Comparison of ENCODE assay signal across 10 mouse cellular contexts in genomic region chr11:69718661-69719060, GRCm38 (mm10). TPM values are rescaled to one million over a fixed set of nuclear protein-coding genes. Genes with fewer than 3 reads are reported as not detected.
A peak's percentile ranks its signal among the peaks of the same experiment; 100 is the strongest.
DNase-seq lines count a peak whose midpoint lies in the region; ATAC-seq and TF ChIP-seq lines count a peak whose summit lies in the region.
"Had no signal": no experiment of that assay in that cellular context is flagged by ENCODE, and none has a peak within 500 bp of the region (broad histone marks: within the 10 kb centered on the region; RNA-seq: fewer than 3 reads in every experiment).

No protein-coding gene starts in this region.

- H3K4me2 ChIP-seq in lung, embryonic 14.5 days = peak overlapping the region; percentile 18; the same call in 1 of the 2 replicates
- 0 out of 2 replicates have a peak overlapping the region, but pooled peaks have one; percentile 3 for H3K4me2 ChIP-seq in hindbrain, embryonic 12.5 days (replicated peaks)
- peak overlapping the region; percentile 65 for H3K4me2 ChIP-seq in liver, embryonic 15.5 days
- no peak overlapping the region for H3K4me2 ChIP-seq in lung, postnatal 0 days (replicated peaks; ENCODE audit: low read depth, low read length)

- WGBS in lung, embryonic 14.5 days = 29% methylated on average over 15 of the region's 15 CpGs
- 29% methylated on average over 15 of the region's 15 CpGs for WGBS in hindbrain, embryonic 12.5 days
- 16% methylated on average over 15 of the region's 15 CpGs for whole genome bisulfite sequencing in liver, embryonic 15.5 days (ENCODE audit: insufficient replicate concordance)
- 36% methylated on average over 15 of the region's 15 CpGs for WGBS in lung, postnatal 0 days

- ATAC-seq in lung, embryonic 14.5 days (ENCODE audit: insufficient read depth) = no peak
- no peak for ATAC-seq in hindbrain, embryonic 12.5 days (ENCODE audit: low FRiP score)
- peak; percentile 88 for ATAC-seq in liver, embryonic 15.5 days (ENCODE audit: insufficient read depth)
- ATAC-seq in lung, postnatal 0 days = no peak

- H3K4me1 ChIP-seq in lung, embryonic 14.5 days (ENCODE audit: insufficient read depth) = 0 out of 2 replicates have a peak, but pooled peaks cover 3% of the 10 kb centered on the region
- H3K4me1 ChIP-seq in hindbrain, embryonic 12.5 days = peaks cover 12% of the 10 kb centered on the region
- H3K4me1 ChIP-seq in liver, embryonic 15.5 days (replicated peaks) = peaks cover 42% of the 10 kb centered on the region
- H3K4me1 ChIP-seq in lung, postnatal 0 days (ENCODE audit: insufficient read depth, low read depth, low read length) = no peaks in the 10 kb centered on the region

- H3K27ac ChIP-seq in lung, embryonic 14.5 days (ENCODE audit: low read depth) = no peak overlapping the region
- no peak overlapping the region for H3K27ac ChIP-seq in hindbrain, embryonic 12.5 days
- H3K27ac ChIP-seq in liver, embryonic 15.5 days (replicated peaks) = peak overlapping the region; percentile 68
- H3K27ac ChIP-seq in lung, postnatal 0 days (ENCODE audit: low read length) = no peak overlapping the region

- no peaks in the 10 kb centered on the region for H3K27me3 ChIP-seq in lung, embryonic 14.5 days (ENCODE audit: insufficient read depth, low read length)
- 0 out of 2 replicates have a peak, but pooled peaks cover under 1% of the 10 kb centered on the region for H3K27me3 ChIP-seq in hindbrain, embryonic 12.5 days
- no peaks in the 10 kb centered on the region for H3K27me3 ChIP-seq in liver, embryonic 15.5 days
- H3K27me3 ChIP-seq in lung, postnatal 0 days (replicated peaks; ENCODE audit: insufficient read depth, low read length) = no peaks in the 10 kb centered on the region

- no peak for TF ChIP-seq EP300 in lung, postnatal 0 days (IDR thresholded peaks at IDR 0.05)

- no peak for DNase-seq in lung, embryonic 14.5 days
- no peak for DNase-seq in lung, postnatal 10 days
- DNase-seq in c-Kit-positive CD71-positive TER-119-positive erythroid progenitor cells, embryonic 14.5 days (ENCODE audit: low spot score) = peak; percentile 73
- DNase-seq in testis, postnatal 14 days (ENCODE audit: low spot score) = no peak
- no peak for DNase-seq in lung, postnatal 0 days (ENCODE audit: low spot score)
- DNase-seq: cerebellum, adult 9-10 months; gastrocnemius, postnatal 14 days; thymus, postnatal 36 days had no signal

- H3K9me3 ChIP-seq in lung, embryonic 14.5 days (ENCODE audit: low read depth, low read length) = no peaks in the 10 kb centered on the region
- H3K9me3 ChIP-seq in hindbrain, embryonic 12.5 days (replicated peaks) = no peaks in the 10 kb centered on the region
- H3K9me3 ChIP-seq in liver, embryonic 15.5 days (replicated peaks) = no peaks in the 10 kb centered on the region
- no peaks in the 10 kb centered on the region for H3K9me3 ChIP-seq in lung, postnatal 0 days (ENCODE audit: low read length)

- TF ChIP-seq CTCF in lung, embryonic 14.5 days (IDR thresholded peaks at IDR 0.05; ENCODE audit: low read depth) = no peak
- TF ChIP-seq CTCF in lung, postnatal 0 days (IDR thresholded peaks at IDR 0.05) = no peak

- no peak overlapping the region; the same call in 1 of the 2 replicates for H3K9ac ChIP-seq in lung, embryonic 14.5 days
- H3K9ac ChIP-seq in hindbrain, embryonic 12.5 days = no peak overlapping the region
- H3K9ac ChIP-seq in liver, embryonic 15.5 days = peak overlapping the region; percentile 48
- H3K9ac ChIP-seq in lung, postnatal 0 days (replicated peaks; ENCODE audit: low read depth) = no peak overlapping the region

- H3K36me3 ChIP-seq in lung, embryonic 14.5 days (ENCODE audit: insufficient read depth) = no peaks in the 10 kb centered on the region
- H3K36me3 ChIP-seq in hindbrain, embryonic 12.5 days = no peaks in the 10 kb centered on the region
- H3K36me3 ChIP-seq in liver, embryonic 15.5 days (replicated peaks) = no peaks in the 10 kb centered on the region
- H3K36me3 ChIP-seq in lung, postnatal 0 days (ENCODE audit: insufficient read depth, low read length) = no peaks in the 10 kb centered on the region

- H3K4me3 ChIP-seq in lung, embryonic 14.5 days (ENCODE audit: low read depth, low read length) = no peak overlapping the region
- H3K4me3 ChIP-seq in hindbrain, embryonic 12.5 days = no peak overlapping the region
- H3K4me3 ChIP-seq in liver, embryonic 15.5 days (replicated peaks) = peak overlapping the region; percentile 27
- no peak overlapping the region for H3K4me3 ChIP-seq in lung, postnatal 0 days (ENCODE audit: low read depth, low read length)

RNA-seq across cellular contexts. Expression of gene Tnfsfm13, which starts 22.8 kb away (rescaled TPM):
- 4.4 and 5.3 TPM in 2 replicates for polyA plus RNA-seq in lung, embryonic 14.5 days (2014; fragmentation: Nextera tagmentation; extraction: Ambion mirVana)
- polyA plus RNA-seq in hindbrain, embryonic 12.5 days (2016; fragmentation: Nextera tagmentation; extraction: Ambion mirVana) = 0.80 and 1.9 TPM in 2 replicates
- polyA plus RNA-seq in liver, embryonic 15.5 days (2015; fragmentation: Nextera tagmentation; extraction: Ambion mirVana) = 0.85 and 0.89 TPM in 2 replicates
- polyA plus RNA-seq in lung, postnatal 0 days (2015; fragmentation: Nextera tagmentation; extraction: Ambion mirVana) = 11.9 and 13.1 TPM in 2 replicates

RNA-seq across cellular contexts. Expression of gene Tnfsf12, which starts 23.0 kb away (rescaled TPM):
- polyA plus RNA-seq in lung, embryonic 14.5 days (2014; fragmentation: Nextera tagmentation; extraction: Ambion mirVana) = 10.0 and 11.6 TPM in 2 replicates
- polyA plus RNA-seq in hindbrain, embryonic 12.5 days (2016; fragmentation: Nextera tagmentation; extraction: Ambion mirVana) = 3.1 and 3.4 TPM in 2 replicates
- polyA plus RNA-seq in liver, embryonic 15.5 days (2015; fragmentation: Nextera tagmentation; extraction: Ambion mirVana) = 2.1 and 2.6 TPM in 2 replicates
- polyA plus RNA-seq in lung, postnatal 0 days (2015; fragmentation: Nextera tagmentation; extraction: Ambion mirVana) = 12.0 and 13.6 TPM in 2 replicates

RNA-seq across cellular contexts. Expression of gene Tnfsf13, which starts 33.1 kb away (rescaled TPM):
- 0.64 and 0.93 TPM in 2 replicates for polyA plus RNA-seq in lung, embryonic 14.5 days (2014; fragmentation: Nextera tagmentation; extraction: Ambion mirVana)
- polyA plus RNA-seq in hindbrain, embryonic 12.5 days (2016; fragmentation: Nextera tagmentation; extraction: Ambion mirVana) = 0.42 and 0.49 TPM in 2 replicates
- polyA plus RNA-seq in liver, embryonic 15.5 days (2015; fragmentation: Nextera tagmentation; extraction: Ambion mirVana) = 0.15 and 0.64 TPM in 2 replicates
- 4.4 and 6.7 TPM in 2 replicates for polyA plus RNA-seq in lung, postnatal 0 days (2015; fragmentation: Nextera tagmentation; extraction: Ambion mirVana)

RNA-seq across cellular contexts. Expression of gene Senp3, which starts 36.8 kb away (rescaled TPM):
- polyA plus RNA-seq in lung, embryonic 14.5 days (2014; fragmentation: Nextera tagmentation; extraction: Ambion mirVana) = 78.7 and 95.0 TPM in 2 replicates
- polyA plus RNA-seq in hindbrain, embryonic 12.5 days (2016; fragmentation: Nextera tagmentation; extraction: Ambion mirVana) = 105 and 106 TPM in 2 replicates
- polyA plus RNA-seq in liver, embryonic 15.5 days (2015; fragmentation: Nextera tagmentation; extraction: Ambion mirVana) = 23.9 and 27.2 TPM in 2 replicates
- 36.0 and 37.8 TPM in 2 replicates for polyA plus RNA-seq in lung, postnatal 0 days (2015; fragmentation: Nextera tagmentation; extraction: Ambion mirVana)

RNA-seq across cellular contexts. Expression of gene Polr2a, which starts 39.8 kb away (rescaled TPM):
- 50.4 and 50.5 TPM in 2 replicates for polyA plus RNA-seq in lung, embryonic 14.5 days (2014; fragmentation: Nextera tagmentation; extraction: Ambion mirVana)
- 32.2 and 39.0 TPM in 2 replicates for polyA plus RNA-seq in hindbrain, embryonic 12.5 days (2016; fragmentation: Nextera tagmentation; extraction: Ambion mirVana)
- 10.2 and 10.4 TPM in 2 replicates for polyA plus RNA-seq in liver, embryonic 15.5 days (2015; fragmentation: Nextera tagmentation; extraction: Ambion mirVana)
- polyA plus RNA-seq in lung, postnatal 0 days (2015; fragmentation: Nextera tagmentation; extraction: Ambion mirVana) = 14.0 and 15.3 TPM in 2 replicates
